Mouse (Mus musculus): ENCODE results near the gene Tmem29.

- no peak for TF ChIP-seq CTCF (IDR thresholded peaks at IDR 0.05; ENCODE audit: insufficient read depth, low read depth, low read length)
- TF ChIP-seq POLR2A (IDR thresholded peaks at IDR 0.05; ENCODE audit: insufficient read depth, low read depth, low read length): no peak
Observed at GRCm38 (mm10) chrX:150435367-150435766, 23.6 kb downstream of the Tmem29 start.
